Mouse (Mus musculus) ovary, adult 18-20 months (tissue): ENCODE data around the gene Coq7.

Source experiments
- DNase-seq: peaks from one replicate; pipeline ENCODE4 v3.0.0; 2022; ENCODE audit warnings: low spot score, mixed read lengths

Gene Coq7

GRCm38 (mm10) chr7:118461400-118462136, 71.6 kb downstream of the Coq7 start:
- DNase-seq = no peak
